ENCODE assay signal across 30 mouse cellular contexts in the genomic region with DNA sequence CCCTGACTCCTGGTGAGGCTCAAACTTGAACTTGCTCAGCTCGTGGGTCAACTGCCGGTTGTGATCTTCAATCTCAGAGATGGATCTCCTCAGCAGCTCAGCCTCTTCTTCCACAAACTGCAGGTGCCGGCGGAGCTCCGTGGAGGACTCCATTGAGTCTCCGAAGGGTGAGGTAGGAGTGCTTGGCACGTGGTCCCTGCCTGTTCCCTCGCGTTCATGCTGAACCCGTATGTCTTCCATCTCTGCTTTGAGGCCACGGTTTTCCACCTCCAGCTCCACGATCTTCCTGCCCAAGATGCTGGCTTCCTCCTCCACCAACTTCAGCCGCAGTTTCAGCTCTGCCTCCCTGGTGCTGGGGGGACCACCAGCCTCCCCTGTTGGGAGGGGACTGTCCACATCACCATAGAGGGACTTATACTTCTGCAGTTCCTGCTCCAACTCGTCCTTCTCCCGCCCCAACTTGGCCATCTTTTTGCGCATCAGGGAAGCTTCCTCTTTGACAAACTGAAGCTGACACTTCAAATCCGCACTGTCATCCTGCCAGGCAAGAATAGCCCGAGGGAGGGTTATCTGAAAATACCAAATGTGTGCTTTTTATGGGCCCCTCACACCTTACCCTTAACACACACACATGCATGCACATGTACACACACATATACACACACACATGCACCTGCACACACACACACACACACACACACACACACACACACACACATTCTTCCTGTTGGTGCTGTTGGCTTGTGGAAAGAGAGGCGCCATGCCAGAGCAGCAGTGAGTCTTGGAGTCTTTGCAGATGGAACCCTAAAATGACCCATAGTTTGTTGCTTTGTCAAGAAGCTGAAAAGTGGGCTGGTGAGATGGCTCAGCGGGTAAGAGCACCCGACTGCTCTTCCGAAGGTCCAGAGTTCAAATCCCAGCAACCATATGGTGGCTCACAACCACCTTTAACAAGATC.
DNase-seq lines count a peak whose midpoint lies in the region; ATAC-seq lines count a peak whose summit lies in the region.
"Had no signal": no experiment of that assay in that cellular context is flagged by ENCODE, and none has a peak within 500 bp of the region (broad histone marks: within the 10 kb centered on the region; RNA-seq: fewer than 3 reads in every experiment).

No protein-coding gene starts in this region.

- no peaks in the 10 kb centered on the region for H3K9me3 ChIP-seq in intestine, embryonic 15.5 days
- H3K9me3 ChIP-seq in kidney, embryonic 16.5 days (ENCODE audit: low read length): no peaks in the 10 kb centered on the region
- H3K9me3 ChIP-seq: embryonic facial prominence, embryonic 13.5 days; forebrain, embryonic 10.5 days; heart, embryonic 12.5 days; liver, embryonic 12.5 days; midbrain, embryonic 13.5 days; stomach, embryonic 15.5 days had no signal

- no peaks in the 10 kb centered on the region for H3K36me3 ChIP-seq in intestine, embryonic 15.5 days
- H3K36me3 ChIP-seq in kidney, embryonic 16.5 days (ENCODE audit: insufficient read depth, low read length): 0 out of 2 replicates have a peak, but pooled peaks cover 13% of the 10 kb centered on the region
- H3K36me3 ChIP-seq: liver, embryonic 12.5 days had no signal

- no peaks in the 10 kb centered on the region for H3K27me3 ChIP-seq in intestine, embryonic 15.5 days (replicated peaks)
- H3K27me3 ChIP-seq in kidney, embryonic 16.5 days (ENCODE audit: insufficient read depth, low read length): no peaks in the 10 kb centered on the region
- H3K27me3 ChIP-seq: embryonic facial prominence, embryonic 13.5 days; liver, embryonic 12.5 days; megakaryocyte, embryonic 14.5 days; midbrain, embryonic 13.5 days; stomach, embryonic 15.5 days had no signal

- H3K27ac ChIP-seq in intestine, embryonic 15.5 days: no peak overlapping the region
- no peak overlapping the region for H3K27ac ChIP-seq in kidney, embryonic 16.5 days (ENCODE audit: low read length)
- H3K27ac ChIP-seq: embryonic facial prominence, embryonic 13.5 days; heart, adult 2 months; hindbrain, embryonic 14.5 days; layer of hippocampus, adult 2 months; liver, embryonic 12.5 days; midbrain, embryonic 13.5 days; stomach, embryonic 15.5 days had no signal

- no peak overlapping the region for H3K9ac ChIP-seq in intestine, embryonic 15.5 days
- H3K9ac ChIP-seq in kidney, embryonic 16.5 days (replicated peaks; ENCODE audit: low read length): no peak overlapping the region
- H3K9ac ChIP-seq: embryonic facial prominence, embryonic 13.5 days; heart, embryonic 12.5 days; hindbrain, embryonic 14.5 days; liver, embryonic 12.5 days; liver, postnatal 0 days; midbrain, embryonic 13.5 days; stomach, embryonic 15.5 days had no signal

- no peak overlapping the region for H3K4me3 ChIP-seq in intestine, embryonic 15.5 days (replicated peaks)
- no peak overlapping the region for H3K4me3 ChIP-seq in kidney, embryonic 16.5 days (ENCODE audit: low read length)
- H3K4me3 ChIP-seq: embryonic facial prominence, embryonic 13.5 days; forebrain, embryonic 10.5 days; heart, adult 2 months; heart, embryonic 12.5 days; layer of hippocampus, adult 2 months; liver, embryonic 12.5 days; midbrain, embryonic 13.5 days; stomach, embryonic 15.5 days had no signal

- H3K4me2 ChIP-seq in intestine, embryonic 15.5 days (replicated peaks): no peak overlapping the region
- H3K4me2 ChIP-seq in kidney, embryonic 16.5 days (replicated peaks; ENCODE audit: low read depth, low read length): no peak overlapping the region
- H3K4me2 ChIP-seq: embryonic facial prominence, embryonic 13.5 days; heart, embryonic 12.5 days; hindbrain, embryonic 14.5 days; liver, embryonic 12.5 days; midbrain, embryonic 13.5 days; stomach, embryonic 15.5 days had no signal

- H3K4me1 ChIP-seq in intestine, embryonic 15.5 days (replicated peaks): no peaks in the 10 kb centered on the region
- H3K4me1 ChIP-seq in kidney, embryonic 16.5 days (ENCODE audit: insufficient read depth, low read length): peaks cover 3% of the 10 kb centered on the region
- H3K4me1 ChIP-seq: liver, embryonic 12.5 days; megakaryocyte, embryonic 14.5 days; midbrain, embryonic 13.5 days; stomach, embryonic 15.5 days had no signal

- ATAC-seq in intestine, embryonic 15.5 days: no peak
- ATAC-seq in kidney, embryonic 16.5 days (ENCODE audit: low FRiP score, low TSS enrichment): no peak
- ATAC-seq: activated CD4-positive, CD25-positive, alpha-beta regulatory T cell, adult 4 months; forebrain, embryonic 16.5 days; liver, embryonic 12.5 days; liver, postnatal 0 days; midbrain, embryonic 13.5 days had no signal

- WGBS in intestine, embryonic 15.5 days: 92% methylated on average over 22 of the region's 22 CpGs
- WGBS in kidney, embryonic 16.5 days: 94% methylated on average over 22 of the region's 22 CpGs

- peak; percentile 81 for DNase-seq in heart, adult 11 months
- DNase-seq in heart, postnatal 4 days: no peak
- DNase-seq in cerebellum, adult 11 months: peak; percentile 71
- peak; percentile 89 for DNase-seq in cerebellum, adult 9-10 months
- peak; percentile 77 to 82 for DNase-seq in cerebellum, postnatal 36 days
- no peak for DNase-seq in spleen, adult 12 weeks (ENCODE audit: low spot score)
- DNase-seq: adrenal gland, adult 2 months; adrenal gland, postnatal 36 days; embryo, embryonic 11 days; gastrocnemius, postnatal 36 days; heart, adult 2 months; kidney, adult 11 months; kidney, postnatal 36 days; left cerebral cortex, postnatal 4 days; liver, postnatal 0 days; lung, postnatal 4 days; thymus, postnatal 14 days had no signal

Comparison
In these comparisons a context has a peak if more than half of its experiments do, and no peak if none do; other contexts are left out.
1. DNase-seq: peak in heart, adult 11 months (single experiment), cerebellum, adult 11 months (single experiment), cerebellum, adult 9-10 months (single experiment) and cerebellum, postnatal 36 days (2 of 2); none in heart, postnatal 4 days (single experiment) and spleen, adult 12 weeks (single experiment).